Mouse (Mus musculus) Patski (cell line): ENCODE data around the gene Gm16253. TPM values are rescaled to one million over a fixed set of nuclear protein-coding genes. Genes with fewer than 3 reads are reported as not detected.
"Not testable (repeated sequence)": the region's sequence is repeated elsewhere in the genome, so short reads cannot be mapped to it uniquely, and the experiment has no call there.

Experiments used
- ATAC-seq: fragments of 100-300 bp; one replicate; pipeline ENCODE4 v1.8.0; 2021
- CTCF ChIA-PET: fragments of 350-600 bp; sonication (Branson Sonifier 250); formaldehyde crosslinking; loops from one replicate; lab custom pipeline; 2022; ENCODE audit warnings: inconsistent platforms; lab: Charles Lee
- POLR2A ChIA-PET: fragments of 350-600 bp; sonication (Branson Sonifier 250); formaldehyde crosslinking; loops from one replicate; lab custom pipeline; 2022; ENCODE audit warnings: antibody characterized with exemption, inconsistent platforms; lab: Charles Lee
- DNase-seq: peaks from one replicate; pipeline ENCODE4 v3.0.0-alpha.2; 2011; ENCODE audit warnings: low read depth, low spot score
- H3K27me3 ChIP-seq: fragments of 371-371 bp; one replicate; pipeline ENCODE4 v1.5.1; 2021
- CTCF ChIP-seq: fragments of 100-300 bp; IDR thresholded peaks from one replicate; pipeline ENCODE4 v1.5.1; 2021
- in situ Hi-C: fragments of 300-500 bp; cut with MboI; formaldehyde crosslinking; loops from 3 replicates; pipeline ENCODE4 v1.11.1; 2018; ENCODE audit warnings: low pct_unique_long_range_greater_than_20kb, mixed read lengths
- polyA plus RNA-seq: library from polyadenylated mRNA; unstranded; gene quantifications from one replicate; pipeline ENCODE4 v1.2.3, GENCODE M21; 2021

The Gm16253 gene
- polyA plus RNA-seq, 1 experiment from 2014 or later, result 1.9 TPM

DNA sequence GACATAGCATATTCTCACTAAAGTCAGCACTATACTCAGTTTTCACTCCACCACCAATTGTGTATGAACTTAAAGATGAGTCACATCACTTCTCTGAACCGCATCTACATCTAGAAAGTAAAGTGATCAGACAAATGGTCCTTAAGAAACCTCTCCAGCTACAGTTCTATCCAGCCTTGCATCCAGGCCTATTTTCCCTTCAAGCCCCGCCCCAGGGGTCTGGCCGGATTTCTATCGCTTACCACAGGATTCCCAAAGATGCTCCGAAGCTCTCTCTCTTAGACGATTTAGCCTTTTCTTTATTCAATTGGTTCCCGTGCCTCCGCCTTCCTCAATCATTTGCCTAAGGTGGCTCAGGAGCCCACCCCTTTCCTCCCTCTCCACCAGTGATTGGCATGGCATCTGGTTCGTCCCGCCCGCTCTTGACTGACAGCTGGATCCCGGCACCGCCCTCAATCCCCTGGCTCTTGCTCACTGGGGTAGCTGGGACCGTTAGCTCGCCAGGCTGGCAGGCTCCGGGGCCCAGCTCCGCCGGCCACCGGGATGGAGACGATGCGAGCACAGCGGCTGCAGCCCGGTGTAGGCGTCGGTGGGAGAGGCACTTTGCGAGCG is 24.0 kb downstream of the Gm16253 start, which contains the start of gene Lix1l:
Lix1l (plus strand) TSS at position 511 of the 612 bp plus-strand sequence.
- H3K27me3 ChIP-seq, result no peaks in the 10 kb centered on the region
- ChIA-PET CTCF (interaction anchor here (1.0 to 3.5 kb wide), 8 partner anchors 9 to 39 kb away, joined by 3 to 12 read pairs (median 4); partner anchors contain the start of genes Gm16253 and Rbm8a), POLR2A (interaction anchor here (0.6 to 2.5 kb wide), 6 partner anchors 13 to 76 kb away, joined by 3 to 9 read pairs (median 4); partner anchors contain the start of genes Rbm8a and Txnip)
- in situ Hi-C loops, result no loop called here
- no peak for TF ChIP-seq CTCF
- DNase-seq, result peak; percentile 98
- ATAC-seq, result peak; percentile 97

DNA sequence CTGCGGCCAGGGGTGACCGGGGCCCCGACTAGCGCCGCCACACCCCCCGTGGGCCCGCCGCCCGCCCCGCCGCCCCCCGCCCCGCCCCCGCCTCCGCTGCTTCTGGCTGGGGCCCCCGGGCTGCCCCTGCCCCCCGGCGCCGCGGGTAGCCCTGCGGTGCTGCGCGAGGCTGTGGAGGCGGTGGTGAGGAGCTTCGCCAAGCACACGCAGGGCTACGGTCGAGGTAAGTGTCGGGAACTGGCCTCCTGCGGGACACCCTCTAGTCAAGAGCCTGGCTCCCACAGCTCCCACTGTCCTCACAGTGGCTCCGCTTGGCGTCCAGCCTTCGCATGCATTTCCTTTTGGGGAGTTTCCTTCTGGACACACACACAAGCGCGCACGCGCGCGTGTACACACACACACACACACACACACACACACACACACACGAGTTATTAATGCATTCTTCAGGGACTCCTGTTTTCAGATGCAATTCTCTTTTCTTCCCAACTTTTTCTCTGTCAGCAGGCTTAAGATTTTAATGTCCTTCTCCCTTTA is 24.5 kb downstream of the Gm16253 start:
- no peak for DNase-seq
- in situ Hi-C loops, result no loop called here
- POLR2A ChIA-PET, result interaction anchor here (0.6 to 2.5 kb wide), 7 partner anchors 14 to 77 kb away, joined by 3 to 9 read pairs (median 4); partner anchors contain the start of genes Rbm8a and Txnip

DNA sequence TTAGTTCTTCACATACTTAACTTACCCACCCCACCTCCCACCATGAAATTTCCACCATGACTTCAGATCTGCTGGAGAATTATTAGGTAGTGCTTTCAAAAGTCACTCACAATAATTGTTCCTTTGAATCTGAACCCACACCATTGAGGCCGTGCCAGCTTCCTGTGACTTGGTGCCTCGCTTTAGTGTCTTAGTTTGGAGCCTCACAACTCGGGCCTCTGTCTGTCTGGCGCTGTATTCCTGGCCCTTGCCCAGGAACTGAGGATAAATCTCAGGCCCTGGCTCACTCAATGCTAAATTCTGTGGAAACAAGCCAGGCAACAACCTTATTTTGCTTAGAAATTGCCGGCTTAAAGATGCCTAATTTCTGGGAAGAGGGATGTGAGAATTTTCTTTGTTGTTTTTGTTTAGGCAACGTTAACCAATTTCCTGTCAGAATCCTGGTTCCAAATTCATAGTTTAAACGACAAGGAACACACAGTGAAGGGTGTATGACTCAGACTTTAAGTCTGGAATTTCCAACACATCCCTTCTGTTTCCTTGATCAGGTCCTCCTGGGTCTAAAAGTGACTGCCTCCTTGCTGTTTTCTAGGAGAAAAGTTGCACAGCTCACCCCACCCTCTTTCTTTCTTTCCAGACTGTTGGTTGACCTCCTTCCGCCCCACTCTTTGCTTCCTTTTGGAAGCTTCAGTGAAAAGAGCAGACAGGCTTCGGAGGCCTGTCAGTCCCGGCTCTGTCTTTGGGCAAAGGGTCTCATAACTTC is 25.3 kb downstream of the Gm16253 start:
- no peaks in the 10 kb centered on the region for H3K27me3 ChIP-seq
- ATAC-seq, result no peak
- POLR2A ChIA-PET, result interaction anchor here (0.6 to 2.5 kb wide), 4 partner anchors 41 to 45 kb away, joined by 4 to 9 read pairs (median 6); partner anchors contain the start of gene Txnip
- in situ Hi-C loops, result no loop called here
- no peak for DNase-seq
- CTCF ChIA-PET, result interaction anchor here (1.1 to 3.5 kb wide), 4 partner anchors 15 to 61 kb away, joined by 3 to 12 read pairs (median 6); partner anchors contain the start of gene Gm16253
- TF ChIP-seq CTCF, result no peak

More for the DNA sequence above, 24.5 kb downstream of the Gm16253 start:
- no peak for TF ChIP-seq CTCF
- peak; percentile 26 for ATAC-seq
- no peaks in the 10 kb centered on the region for H3K27me3 ChIP-seq
- CTCF ChIA-PET, result interaction anchor here (1.0 to 3.5 kb wide), 5 partner anchors 14 to 28 kb away, joined by 3 to 12 read pairs (median 5); partner anchors contain the start of genes Gm16253 and Rbm8a

DNA sequence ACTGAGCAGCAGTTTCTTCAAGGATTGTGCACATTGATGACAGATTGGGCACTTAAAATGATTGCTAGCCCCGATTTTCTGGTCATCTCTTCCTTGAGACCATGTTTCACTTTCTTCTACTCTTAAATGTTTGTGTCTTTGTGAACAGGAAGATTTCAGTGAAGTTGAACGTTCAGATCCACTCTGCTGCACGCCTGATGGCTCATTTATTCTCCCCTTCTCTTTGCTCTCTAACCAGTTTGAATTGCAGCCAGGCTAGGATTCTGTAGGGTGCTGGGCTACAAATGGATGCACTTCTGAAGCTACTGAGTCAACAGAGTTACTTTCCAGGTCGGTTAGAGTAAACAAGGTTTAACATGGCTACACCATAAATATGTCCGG is 25.9 kb downstream of the Gm16253 start:
- CTCF ChIA-PET, result interaction anchor here (0.9 to 3.5 kb wide), 5 partner anchors 7 to 61 kb away, joined by 3 to 12 read pairs (median 3); partner anchors contain the start of gene Polr3gl
- DNase-seq, result no peak
- POLR2A ChIA-PET, result interaction anchor here (1.7 kb wide), 1 partner anchor 45 kb away, joined by 5 read pairs; the partner anchor contains the start of gene Txnip
- ATAC-seq, result no peak
- in situ Hi-C loops, result no loop called here
- no peak for TF ChIP-seq CTCF
- no peaks in the 10 kb centered on the region for H3K27me3 ChIP-seq

DNA sequence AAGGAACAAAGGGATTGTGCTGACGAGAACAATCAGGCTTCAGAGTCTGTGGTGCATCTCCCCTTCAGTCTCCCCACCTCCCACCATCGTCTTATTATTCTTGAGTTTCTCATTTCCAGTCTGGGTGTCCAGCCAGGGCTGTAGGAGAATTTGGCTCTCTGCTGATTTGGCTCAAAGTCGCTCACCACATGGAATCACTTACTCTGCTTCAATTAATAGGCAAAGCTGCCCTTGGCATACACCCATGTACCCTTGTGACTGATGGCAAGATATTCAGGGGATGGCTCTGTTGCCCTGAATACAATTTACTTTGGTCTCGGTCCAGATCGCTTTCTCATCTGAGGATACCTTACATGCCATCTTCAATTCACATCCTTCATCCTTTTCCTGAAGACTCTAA is 26.5 kb downstream of the Gm16253 start:
- DNase-seq (no peak), ATAC-seq (no peak)
- no peaks in the 10 kb centered on the region for H3K27me3 ChIP-seq
- TF ChIP-seq CTCF, result no peak
- ChIA-PET POLR2A (interaction anchor here (0.6 to 1.7 kb wide), 7 partner anchors 14 to 48 kb away, joined by 3 to 5 read pairs (median 3); partner anchors contain the start of gene Txnip), CTCF (interaction anchor here (0.9 to 3.5 kb wide), 10 partner anchors 8 to 100 kb away, joined by 3 to 27 read pairs (median 3); partner anchors contain the start of genes Polr3gl and Rbm8a)
- in situ Hi-C loops, result no loop called here

DNA sequence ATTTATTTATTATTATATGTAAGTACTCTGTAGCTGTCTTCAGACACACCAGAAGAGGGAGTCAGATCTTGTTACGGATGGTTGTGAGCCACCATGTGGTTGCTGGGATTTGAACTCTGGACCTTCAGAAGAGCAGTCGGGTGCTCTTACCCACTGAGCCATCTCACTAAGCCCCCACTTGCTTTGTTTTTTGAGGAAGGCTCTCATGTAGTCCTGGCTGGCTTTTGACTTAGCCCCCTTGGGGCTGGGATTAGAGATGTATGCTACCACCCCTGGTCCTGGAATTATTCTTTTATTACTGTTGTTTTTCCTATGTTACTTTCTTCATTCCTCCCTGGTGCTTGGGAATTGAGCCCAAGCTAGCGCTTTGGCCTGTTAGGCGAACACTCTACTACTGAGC is 29.2 kb downstream of the Gm16253 start:
- in situ Hi-C loops, result not testable (repeated sequence)

DNA sequence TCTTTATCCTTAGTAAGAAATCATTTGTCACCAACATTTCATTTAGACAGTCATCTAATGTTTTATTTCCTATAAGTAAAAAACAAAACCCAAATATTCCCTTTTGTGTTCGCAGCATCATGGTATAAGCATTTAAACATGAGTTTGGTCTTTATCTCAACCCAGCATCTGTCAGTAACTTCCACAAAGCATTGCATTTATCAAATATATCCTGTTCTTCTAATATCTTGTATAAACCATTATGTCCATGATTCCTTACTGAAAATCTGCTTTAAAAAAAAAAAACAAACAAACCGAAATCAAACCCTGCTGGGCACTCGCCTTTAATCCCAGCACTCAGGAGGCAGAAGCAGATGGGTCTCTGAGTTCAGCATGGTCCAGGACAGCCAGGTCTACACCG is 29.8 kb downstream of the Gm16253 start:
- DNase-seq, result no peak
- in situ Hi-C loops, result no loop called here
- H3K27me3 ChIP-seq, result no peaks in the 10 kb centered on the region
- TF ChIP-seq CTCF, result no peak
- ATAC-seq, result no peak
- CTCF ChIA-PET, result interaction anchor here (1.0 to 1.3 kb wide), 2 partner anchors 10 to 12 kb away, joined by 3 to 7 read pairs; no protein-coding TSS in a partner anchor
- POLR2A ChIA-PET, result interaction anchor here (1.7 kb wide), 1 partner anchor 10 kb away, joined by 5 read pairs; no protein-coding TSS in a partner anchor

More for the DNA sequence above, 29.2 kb downstream of the Gm16253 start:
- H3K27me3 ChIP-seq, DNase-seq, POLR2A ChIA-PET, ATAC-seq: not testable (repeated sequence)
- CTCF ChIA-PET, result interaction anchor here (1.3 kb wide), 1 partner anchor 58 kb away, joined by 3 read pairs; no protein-coding TSS in a partner anchor

DNA sequence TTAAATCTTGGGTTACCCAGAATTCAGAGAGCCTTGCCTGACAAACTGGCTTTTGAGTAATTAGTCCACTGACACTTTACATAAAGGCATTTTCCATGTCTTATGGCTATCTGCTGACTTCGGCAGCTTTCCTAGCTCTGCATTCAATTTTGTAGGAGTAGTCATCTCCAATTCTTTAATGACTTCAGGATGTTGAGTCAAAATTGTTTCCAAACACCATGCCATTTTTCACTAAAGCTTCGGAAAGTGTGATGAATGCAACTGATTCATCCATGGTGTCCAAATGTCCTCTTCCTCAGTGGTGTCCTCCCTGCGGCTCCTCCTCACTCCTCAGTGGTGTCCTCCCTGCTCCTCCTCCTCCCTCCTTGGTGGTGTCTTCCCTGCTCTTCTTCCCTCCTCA is 41.2 kb downstream of the Gm16253 start:
- TF ChIP-seq CTCF, result no peak
- ATAC-seq (no peak), DNase-seq (no peak)
- no peaks in the 10 kb centered on the region for H3K27me3 ChIP-seq
- in situ Hi-C loops, result no loop called here
- ChIA-PET CTCF (interaction anchor here (0.8 to 5.3 kb wide), 5 partner anchors 11 to 43 kb away, joined by 3 to 27 read pairs (median 5); partner anchors contain the start of genes Polr3gl and Rbm8a), POLR2A (interaction anchor here (0.5 to 2.0 kb wide), 4 partner anchors 11 to 28 kb away, joined by 4 to 7 read pairs (median 4); partner anchors contain the start of genes Polr3gl and Rbm8a)

DNA sequence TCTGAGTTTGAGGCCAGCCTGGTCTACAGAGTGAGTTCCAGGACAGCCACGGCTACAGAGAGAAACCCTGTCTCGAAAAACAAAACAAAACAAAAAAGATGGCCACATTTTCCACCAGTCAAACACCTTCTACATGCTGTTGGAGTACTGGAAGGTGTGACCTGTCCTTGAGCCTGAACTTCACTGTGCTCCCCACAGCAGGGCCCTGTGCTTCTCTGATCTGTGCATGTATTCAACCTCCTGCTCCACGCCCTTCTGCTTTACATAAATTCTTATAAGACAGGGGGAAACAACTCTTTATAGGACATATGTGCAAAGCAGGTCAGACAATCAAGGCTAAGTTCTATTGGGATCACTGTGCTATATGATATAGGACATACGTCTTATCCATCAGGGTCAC is 46.4 kb downstream of the Gm16253 start:
- no peak for TF ChIP-seq CTCF
- H3K27me3 ChIP-seq, result no peaks in the 10 kb centered on the region
- ATAC-seq (no peak), DNase-seq (no peak)
- POLR2A ChIA-PET, result no interaction called here
- in situ Hi-C loops, result no loop called here
- CTCF ChIA-PET, result interaction anchor here (2.7 kb wide), 1 partner anchor 8 kb away, joined by 9 read pairs; no protein-coding TSS in a partner anchor
